Mouse (Mus musculus) mature B cell (primary cell): ENCODE results near the gene Ece2.

Experiments used
- in situ Hi-C: fragments of 300-500 bp; cut with MboI; formaldehyde crosslinking; loops from 2 replicates; pipeline ENCODE4 v1.14.3; 2019

Ece2 gene

GRCm38 (mm10) chr16:20629731-20630634 is at the start of gene Ece2:
Gene Ece2 (plus strand): TSS chr16:20629828.
- in situ Hi-C loops, result no loop called here

GRCm38 (mm10) chr16:20589366-20589938 is 40.2 kb upstream of the Ece2 start, which contains the start of gene Vwa5b2:
Gene Vwa5b2 (plus strand): TSS chr16:20589471.
- in situ Hi-C loops, result no loop called here

DNA sequence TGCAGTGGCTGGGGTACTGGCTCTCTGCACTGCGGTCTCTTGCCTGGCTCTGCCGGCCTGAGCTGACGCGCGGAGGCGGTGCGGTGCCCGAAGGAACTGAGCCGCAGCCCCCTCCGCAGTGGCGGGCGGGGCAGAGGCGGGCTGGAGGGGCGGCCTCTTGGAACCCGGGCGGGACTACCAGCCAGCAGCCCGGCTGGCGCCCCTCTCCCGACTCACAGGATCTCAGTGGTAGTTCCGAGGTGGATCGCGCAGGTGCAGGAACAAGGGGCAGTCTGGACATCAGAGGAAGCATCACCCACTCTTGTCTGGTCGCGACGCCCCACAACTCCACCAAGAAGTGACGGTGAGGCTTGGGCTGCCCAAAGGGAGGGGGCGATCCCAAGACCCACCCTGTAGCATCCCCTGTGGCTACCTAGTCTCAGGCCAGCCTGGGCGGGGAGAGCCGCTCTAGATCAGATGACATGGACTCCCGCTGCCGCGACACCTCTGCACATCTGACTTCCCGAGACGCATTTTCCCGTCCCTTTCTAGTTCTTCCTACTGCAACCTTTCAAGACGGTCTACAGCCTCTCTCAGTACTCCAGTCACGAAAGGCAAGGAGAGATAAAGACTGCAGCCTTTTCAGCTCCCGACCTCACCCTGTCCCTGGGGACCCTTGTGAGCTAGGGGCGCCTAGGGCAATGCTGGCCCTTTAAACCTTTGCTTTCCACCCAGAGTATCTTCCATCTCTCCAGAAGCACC is 39.5 kb upstream of the Ece2 start:
- in situ Hi-C loops, result no loop called here

- in situ Hi-C loops, result no loop called here
These were observed 39.0 kb upstream of the Ece2 start for GRCm38 (mm10) chr16:20590680-20591038.

- in situ Hi-C loops, result no loop called here
These were observed 38.4 kb upstream of the Ece2 start for GRCm38 (mm10) chr16:20591076-20591705.

DNA sequence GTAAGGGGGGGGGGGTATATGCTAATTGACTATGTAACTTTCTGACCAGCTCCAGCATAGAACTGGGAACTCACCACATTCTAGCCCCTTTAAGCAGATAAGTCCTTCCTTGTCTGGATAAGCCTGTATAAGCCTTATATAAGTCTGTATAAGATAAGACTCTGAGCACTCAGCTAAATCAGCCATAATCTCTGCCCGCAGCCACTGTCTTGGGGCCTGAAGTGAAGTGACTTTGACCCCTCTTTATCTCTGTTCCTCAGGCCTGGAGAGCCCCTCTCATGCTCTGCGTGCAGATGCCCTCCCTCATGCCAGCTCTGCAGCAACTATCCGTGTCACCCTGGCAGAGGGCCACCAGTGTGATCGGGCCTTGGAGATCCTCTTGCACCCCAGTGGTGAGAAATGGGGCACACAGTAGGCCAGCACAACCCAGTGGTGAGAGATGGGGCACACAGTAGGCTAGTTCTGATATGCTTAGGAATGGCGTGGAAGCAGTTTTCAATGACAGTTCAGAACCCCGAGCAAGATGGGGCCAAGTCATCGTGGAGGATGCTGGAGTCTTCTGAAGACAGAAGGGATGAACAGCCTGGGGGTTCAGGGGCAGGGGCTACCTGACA is 34.5 kb upstream of the Ece2 start:
- in situ Hi-C loops, result no loop called here

- in situ Hi-C loops, result no loop called here
These were observed 33.9 kb upstream of the Ece2 start for GRCm38 (mm10) chr16:20595737-20596136.

GRCm38 (mm10) chr16:20596687-20597441 is 32.8 kb upstream of the Ece2 start:
- in situ Hi-C loops, result no loop called here

DNA sequence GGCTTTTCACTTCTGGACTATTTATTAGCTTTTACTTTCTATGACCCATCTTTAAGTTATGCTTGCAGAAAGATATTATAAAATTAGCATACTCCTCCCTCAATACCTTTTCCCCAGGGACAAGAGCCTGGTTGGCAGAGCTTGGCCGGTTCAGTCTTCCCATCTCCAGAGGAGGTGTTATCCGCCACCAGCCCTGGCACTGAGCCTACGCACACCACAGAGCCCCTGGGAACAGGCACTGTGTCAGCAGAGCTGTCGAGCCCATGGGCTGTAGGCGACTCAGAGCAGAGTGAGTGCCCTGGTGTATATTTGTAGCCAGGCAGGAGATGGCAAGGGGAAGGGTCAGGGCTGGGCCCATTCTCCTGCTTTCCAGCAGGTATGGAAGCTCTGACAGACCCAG is 29.1 kb upstream of the Ece2 start:
- in situ Hi-C loops, result loop anchor here (10.0 kb wide), 1 partner anchor 56 kb away; the partner anchor contains the start of gene Abcf3

DNA sequence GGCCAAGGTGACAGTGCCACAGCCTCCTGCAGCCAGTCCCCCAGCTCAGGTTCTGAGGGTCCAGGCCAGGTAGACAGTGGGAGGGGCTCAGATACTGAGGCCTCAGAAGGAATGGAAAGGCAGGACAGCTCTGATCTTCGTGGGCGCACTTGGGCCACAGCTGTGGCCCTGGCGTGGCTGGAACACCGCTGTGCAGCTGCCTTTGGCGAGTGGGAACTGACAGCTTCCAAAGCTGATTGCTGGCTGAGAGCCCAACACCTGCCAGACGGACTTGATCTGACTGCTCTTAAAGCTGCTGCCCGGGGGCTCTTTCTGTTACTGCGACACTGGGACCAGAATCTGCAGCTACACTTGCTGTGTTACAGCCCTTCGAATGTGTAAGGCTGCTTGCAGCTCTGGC is 24.9 kb upstream of the Ece2 start:
- in situ Hi-C loops, result loop anchor here (10.0 kb wide), 1 partner anchor 60 kb away; the partner anchor contains the start of gene Abcf3

GRCm38 (mm10) chr16:20610501-20611356 is 18.9 kb upstream of the Ece2 start:
- in situ Hi-C loops, result loop anchor here (10.0 kb wide), 1 partner anchor 106 kb away; no protein-coding TSS in a partner anchor

- in situ Hi-C loops, result loop anchor here (10.0 kb wide), 1 partner anchor 107 kb away; no protein-coding TSS in a partner anchor
These were observed 18.0 kb upstream of the Ece2 start, which contains the start of the genes Eef1akmt4, Gm49333 and Alg3 for GRCm38 (mm10) chr16:20611357-20612227. Gene Eef1akmt4 (plus strand): TSS chr16:20611593. Gene Gm49333 (plus strand): TSS chr16:20611610. Gene Alg3 (minus strand): TSS chr16:20611735.

GRCm38 (mm10) chr16:20619541-20620398 is 9.9 kb upstream of the Ece2 start:
- in situ Hi-C loops, result loop anchor here (10.0 kb wide), 1 partner anchor 115 kb away; no protein-coding TSS in a partner anchor

- in situ Hi-C loops, result no loop called here
These were observed 9.3 kb upstream of the Ece2 start for GRCm38 (mm10) chr16:20620399-20620735.

- in situ Hi-C loops, result no loop called here
These were observed 8.9 kb upstream of the Ece2 start for GRCm38 (mm10) chr16:20620751-20621190.

GRCm38 (mm10) chr16:20621191-20621990 is 8.2 kb upstream of the Ece2 start, which contains the start of gene Camk2n2:
Gene Camk2n2 (minus strand): TSS chr16:20621287.
- in situ Hi-C loops, result no loop called here
